Mouse (Mus musculus) liver, adult 2 months (tissue): ENCODE data around the gene Odc1.

Experiments used
- CTCF ChIP-seq: fragments of 200-500 bp; IDR thresholded peaks from 2 replicates; pipeline ENCODE4 v1.5.1; 2011; ENCODE audit warnings: low read depth, low read length, control low read depth
- POLR2A ChIP-seq: fragments of 200-500 bp; IDR thresholded peaks from 2 replicates; pipeline ENCODE4 v1.6.1; 2011; ENCODE audit warnings: low read length, control low read depth; ENCODE audit not compliant: insufficient read depth; ENCODE audit errors: extremely low read depth

DNA sequence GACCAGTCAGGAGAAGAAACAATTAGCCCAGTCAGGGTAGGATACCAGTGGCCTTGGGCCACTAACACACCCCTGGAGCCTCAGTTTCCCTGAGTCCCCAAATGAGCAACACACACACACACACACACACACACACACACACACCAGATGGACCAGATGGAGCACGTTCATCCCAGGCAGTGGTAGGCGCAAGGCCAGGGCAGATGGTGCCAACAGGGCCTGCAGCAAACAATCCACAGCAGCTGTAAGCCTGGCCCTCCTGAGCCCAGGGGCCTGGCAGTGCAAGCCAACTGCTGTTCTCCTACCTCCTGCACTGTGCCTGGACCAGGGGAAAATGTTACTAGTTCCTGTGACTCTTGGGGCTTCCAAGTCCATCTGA lies 13.4 kb downstream of the Odc1 start:
- TF ChIP-seq CTCF (no peak), POLR2A (no peak)
